Mouse (Mus musculus) testis, postnatal 10 days (tissue): ENCODE data around the gene Slc17a7.

Experiments used
- DNase-seq: peaks from one replicate; pipeline ENCODE4 v3.0.0; 2021; ENCODE audit warnings: low spot score

The Slc17a7 gene

GRCm38 (mm10) chr7:45175398-45175797, 11.6 kb downstream of the Slc17a7 start:
- DNase-seq = no peak

- no peak for DNase-seq
Observed at GRCm38 (mm10) chr7:45175929-45176328, 12.2 kb downstream of the Slc17a7 start.

- DNase-seq = no peak
Observed at GRCm38 (mm10) chr7:45176356-45176755, 12.6 kb downstream of the Slc17a7 start.

DNA sequence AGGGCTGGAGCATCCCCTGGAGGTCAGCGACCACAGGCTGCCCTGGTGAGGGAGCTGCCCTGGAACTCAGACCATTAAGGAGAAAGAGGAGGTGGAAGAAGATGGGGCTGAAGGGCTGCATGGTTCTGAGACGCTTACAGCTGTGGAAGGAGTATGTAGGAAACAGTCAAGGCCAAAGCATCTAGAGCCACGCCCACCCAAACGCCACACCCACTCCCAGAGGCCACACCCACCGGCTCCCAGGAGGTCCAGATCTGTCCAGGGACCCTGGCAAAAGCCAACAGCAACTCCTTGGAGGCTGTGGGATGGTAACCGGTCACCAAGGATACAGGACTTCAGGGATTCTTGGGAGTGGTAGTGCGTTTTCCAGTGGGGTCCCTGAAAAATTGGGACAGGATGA, 14.8 kb downstream of the Slc17a7 start:
- peak; percentile 63 for DNase-seq

DNA sequence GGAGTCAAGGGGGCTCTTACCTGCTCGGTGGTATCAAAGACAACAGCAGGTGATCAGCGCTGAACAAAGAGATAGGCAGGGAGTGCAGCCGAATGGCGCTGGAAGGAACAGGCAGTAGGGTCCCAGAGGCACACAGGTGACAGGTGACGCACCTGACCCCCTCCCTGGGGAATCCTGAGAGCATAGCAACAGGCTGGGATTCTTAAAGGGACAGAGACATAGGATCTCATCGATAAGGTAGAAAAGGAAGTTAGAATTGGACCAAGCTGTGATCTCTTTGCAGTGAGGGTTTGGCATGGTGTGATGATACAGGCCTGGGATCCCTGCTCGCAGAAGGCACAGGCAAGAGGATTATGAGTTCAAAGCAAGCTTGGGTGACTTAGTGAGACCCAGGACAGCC, 15.7 kb downstream of the Slc17a7 start, which contains the start of gene Gfy:
Gene Gfy, minus strand, starts transcription at position 101 of the 400 bp plus-strand sequence.
- DNase-seq = no peak

DNA sequence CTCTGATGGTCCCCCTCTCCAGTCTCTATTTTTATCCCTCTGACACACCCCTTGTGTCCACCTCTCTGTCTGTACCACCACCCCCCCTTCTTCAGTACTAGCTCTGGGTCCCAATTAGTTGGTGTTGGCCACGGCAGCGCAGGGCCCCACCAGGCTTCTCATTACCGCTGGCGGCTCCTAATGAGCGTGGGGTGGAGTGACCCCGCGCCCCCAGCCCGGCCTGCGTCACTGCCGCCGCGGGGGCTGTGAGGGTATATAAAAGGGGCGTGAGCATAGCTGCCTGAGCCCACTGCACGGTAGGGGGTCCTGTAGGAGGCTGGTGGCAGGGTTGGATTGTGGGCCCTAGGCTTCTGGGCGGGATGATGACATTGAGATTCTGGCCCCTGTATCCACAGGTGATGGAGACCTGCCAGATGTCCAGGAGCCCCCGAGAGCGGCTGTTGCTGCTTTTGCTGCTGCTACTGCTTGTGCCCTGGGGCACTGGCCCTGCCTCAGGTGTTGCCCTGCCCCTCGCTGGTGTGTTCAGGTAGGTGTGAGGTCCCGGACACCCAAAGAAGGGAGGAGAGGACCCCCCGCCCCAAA, 17.2 kb downstream of the Slc17a7 start, which contains the start of gene Pth2:
Gene Pth2, plus strand, starts transcription at position 100 of the 582 bp plus-strand sequence.
- DNase-seq = no peak

DNA sequence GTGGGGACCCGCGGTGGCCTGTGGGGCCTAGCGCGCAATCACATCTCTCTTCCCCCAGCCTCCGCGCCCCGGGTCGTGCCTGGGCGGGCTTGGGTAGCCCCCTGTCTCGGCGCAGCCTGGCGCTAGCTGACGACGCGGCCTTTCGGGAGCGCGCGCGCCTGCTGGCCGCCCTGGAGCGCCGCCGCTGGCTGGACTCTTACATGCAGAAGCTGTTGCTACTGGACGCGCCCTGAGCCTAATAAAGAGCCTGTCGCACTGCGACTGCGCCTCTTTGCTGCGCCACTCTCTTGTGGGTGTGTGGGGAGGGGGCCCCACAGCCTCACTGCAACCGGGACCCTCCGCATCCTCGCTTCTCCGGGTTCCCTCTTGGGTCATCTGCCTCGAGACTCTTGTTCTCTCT, 17.8 kb downstream of the Slc17a7 start:
- DNase-seq = peak; percentile 64

DNA sequence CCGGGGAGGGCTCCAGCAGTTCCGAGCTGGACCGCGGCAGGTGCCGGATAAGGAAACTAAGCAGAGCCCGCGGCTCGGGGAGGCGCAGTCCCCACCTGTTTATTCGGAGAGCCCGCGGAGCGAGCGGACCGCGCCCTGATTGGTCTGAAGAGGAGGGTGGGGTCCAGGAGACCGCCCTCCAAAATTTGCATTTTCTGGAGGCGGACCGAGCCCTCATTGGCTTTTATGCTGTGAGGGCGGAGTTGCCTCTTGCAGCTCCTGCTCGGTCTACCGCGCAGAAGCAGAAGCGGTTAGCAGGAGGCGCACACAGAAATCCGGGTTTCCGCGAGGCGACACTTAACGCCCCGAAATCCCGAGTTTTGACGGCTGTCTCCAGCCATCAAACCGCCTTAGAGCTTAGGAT, 18.5 kb downstream of the Slc17a7 start:
- DNase-seq = peak; percentile 83

DNA sequence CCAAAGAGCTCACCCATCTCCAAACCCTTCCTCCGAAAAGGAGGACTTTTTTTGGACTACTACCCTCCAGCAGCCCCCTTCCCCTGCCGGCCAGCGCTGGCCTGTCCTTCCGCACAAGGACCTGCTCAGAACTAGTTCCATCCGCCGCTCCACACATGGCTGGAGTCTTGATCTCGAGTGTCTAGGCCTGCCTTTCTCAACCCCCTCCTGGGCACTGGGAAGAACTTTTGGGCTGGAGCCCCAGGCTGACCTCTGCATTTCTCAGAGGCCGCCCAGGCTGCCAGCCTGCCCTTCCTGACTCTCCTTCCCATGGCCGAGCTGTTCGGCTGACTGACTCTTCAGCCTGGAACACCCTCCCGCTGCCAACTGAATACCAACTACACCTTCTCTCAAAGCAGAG, 18.9 kb downstream of the Slc17a7 start:
- no peak for DNase-seq

- DNase-seq = no peak
Observed at GRCm38 (mm10) chr7:45183672-45184071, 19.9 kb downstream of the Slc17a7 start.

DNA sequence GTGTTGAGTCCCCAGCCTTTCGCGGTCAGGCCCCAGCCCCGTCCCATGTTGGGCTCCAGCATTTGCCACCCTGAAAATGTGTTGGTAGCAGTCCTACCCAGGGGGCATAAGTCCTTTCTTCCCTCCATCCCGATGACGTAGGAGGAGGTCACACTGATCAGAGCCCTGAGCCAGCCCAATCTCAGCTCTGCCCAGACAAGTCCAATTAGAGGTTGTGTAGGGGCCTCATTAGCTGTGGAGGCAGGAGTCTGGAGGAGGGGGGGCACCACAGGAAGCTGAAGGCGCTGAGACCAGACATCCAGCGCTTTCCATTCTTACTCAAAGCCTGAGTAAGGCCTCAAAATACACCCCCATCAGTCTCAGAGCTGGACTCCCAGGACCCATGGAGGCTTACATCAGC, 22.2 kb downstream of the Slc17a7 start:
- DNase-seq = no peak

- DNase-seq = no peak
Observed at GRCm38 (mm10) chr7:45189600-45189999, 25.9 kb downstream of the Slc17a7 start.

DNA sequence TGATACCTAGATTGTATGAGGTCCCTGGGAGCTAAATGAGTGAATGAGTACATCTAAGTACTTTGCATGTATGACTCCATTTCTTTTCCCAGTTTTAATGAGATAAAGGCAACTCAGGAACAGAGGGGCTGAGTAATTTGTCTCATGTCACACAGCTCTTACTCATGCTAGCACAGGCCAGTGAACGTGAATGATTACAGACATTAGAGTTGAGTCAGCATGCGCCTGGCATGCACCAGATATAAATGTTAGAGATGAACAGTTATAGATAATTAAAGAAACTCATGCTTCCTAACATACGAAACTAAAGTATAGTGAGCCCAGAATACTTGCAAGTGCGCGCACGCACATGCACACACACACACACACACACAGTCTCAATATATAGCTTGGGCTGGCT, 26.4 kb downstream of the Slc17a7 start:
- DNase-seq = no peak

GRCm38 (mm10) chr7:45191161-45191560, 27.4 kb downstream of the Slc17a7 start:
- DNase-seq = no peak

- DNase-seq = no peak
Observed at GRCm38 (mm10) chr7:45191803-45192363, 28.1 kb downstream of the Slc17a7 start.

DNA sequence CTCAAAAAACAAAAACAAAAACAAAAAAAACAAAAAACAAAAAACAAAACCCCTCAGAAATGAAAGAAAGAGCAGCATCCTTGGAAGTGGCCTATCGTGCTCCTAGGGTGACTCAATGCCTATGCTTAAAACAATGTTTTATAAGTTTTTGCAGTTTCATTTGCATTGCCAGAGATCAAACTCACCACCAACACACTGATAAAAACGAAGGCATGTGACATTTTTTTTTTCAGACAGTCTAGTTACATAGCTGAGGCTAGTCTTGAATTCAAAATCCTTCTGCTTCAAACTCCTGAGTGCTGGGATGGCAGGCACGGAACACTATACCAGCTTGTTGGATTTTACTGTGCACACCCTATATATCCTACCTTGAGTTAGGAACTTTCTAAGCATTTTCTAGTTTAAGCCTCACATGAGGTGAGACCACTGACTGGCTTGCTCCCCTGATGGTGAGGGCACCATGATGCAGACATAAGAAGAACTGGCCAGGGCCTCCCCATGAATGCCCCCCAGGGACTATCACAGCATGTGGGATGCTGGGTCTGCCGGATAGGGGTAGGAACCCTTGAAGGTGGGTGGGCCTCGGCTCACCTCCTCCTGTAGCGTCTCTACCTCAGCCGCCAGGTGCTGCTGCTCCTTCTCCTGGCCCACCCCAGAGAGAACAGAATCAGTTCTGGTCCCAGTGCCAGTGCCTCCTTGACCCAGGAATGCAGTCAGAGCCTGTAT, 29.0 kb downstream of the Slc17a7 start:
- DNase-seq = no peak

DNA sequence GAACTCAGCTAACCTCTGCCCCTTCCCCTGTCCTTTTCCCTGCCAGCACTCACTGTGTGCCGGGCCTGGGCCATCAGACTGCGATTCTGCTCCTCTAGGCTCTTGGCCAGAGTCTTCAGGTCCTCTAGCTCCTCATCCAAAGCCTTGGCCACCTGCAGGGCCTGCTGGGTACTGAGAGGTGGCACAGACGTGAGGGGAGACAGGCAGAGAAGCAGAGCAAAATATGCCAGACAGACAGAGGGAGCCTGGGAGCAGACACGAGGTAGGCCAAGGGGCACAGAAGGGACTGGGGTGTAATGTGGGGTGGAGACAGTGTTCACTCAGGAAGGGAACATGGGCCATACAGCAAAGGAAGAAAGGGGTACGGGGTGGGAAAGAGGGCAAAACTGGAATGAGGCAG, 29.7 kb downstream of the Slc17a7 start:
- DNase-seq = no peak

GRCm38 (mm10) chr7:45193871-45194785, 30.4 kb downstream of the Slc17a7 start:
- no peak for DNase-seq

DNA sequence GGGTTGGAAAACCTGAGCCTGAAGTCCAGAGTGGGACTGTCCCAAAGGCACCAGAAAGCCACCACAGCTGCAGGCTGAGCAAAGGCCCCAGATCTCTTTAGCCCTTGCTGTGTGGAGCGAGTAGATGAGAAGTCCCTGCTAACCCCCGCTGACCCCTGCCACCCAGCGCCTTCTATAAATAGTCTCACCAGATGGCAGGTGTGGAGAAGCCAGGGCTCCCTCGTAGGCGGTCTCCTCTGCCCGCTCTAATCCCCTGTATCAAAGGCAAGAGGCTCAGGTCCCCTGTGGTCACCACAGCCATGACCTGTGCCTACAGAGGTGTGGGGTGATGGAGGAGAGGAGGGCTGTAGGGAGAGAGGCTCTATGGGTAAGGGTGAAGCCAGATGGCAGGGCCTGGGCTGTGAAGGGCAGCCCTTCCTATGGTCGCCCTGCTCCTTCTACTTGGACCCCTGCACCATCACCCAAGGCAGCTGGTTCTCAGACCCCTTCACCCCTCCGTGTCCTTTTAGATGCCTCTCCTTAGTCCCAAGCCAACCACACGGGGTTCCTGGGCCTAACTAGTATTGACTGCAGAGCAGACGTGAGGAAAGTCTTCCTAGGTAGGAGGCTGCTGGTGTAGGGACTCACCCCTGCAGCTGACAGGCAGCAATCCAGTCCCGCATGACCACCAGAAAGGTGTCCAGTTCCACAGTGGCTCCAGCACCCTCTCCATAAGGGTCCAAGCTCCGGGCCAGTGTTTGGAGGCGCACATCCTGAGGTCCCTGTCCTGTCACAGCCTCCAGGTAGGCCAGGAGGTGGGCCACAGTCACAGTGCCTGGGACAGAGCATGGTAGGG, 31.8 kb downstream of the Slc17a7 start:
- DNase-seq = no peak

GRCm38 (mm10) chr7:45196176-45196535, 32.4 kb downstream of the Slc17a7 start:
- DNase-seq = no peak

DNA sequence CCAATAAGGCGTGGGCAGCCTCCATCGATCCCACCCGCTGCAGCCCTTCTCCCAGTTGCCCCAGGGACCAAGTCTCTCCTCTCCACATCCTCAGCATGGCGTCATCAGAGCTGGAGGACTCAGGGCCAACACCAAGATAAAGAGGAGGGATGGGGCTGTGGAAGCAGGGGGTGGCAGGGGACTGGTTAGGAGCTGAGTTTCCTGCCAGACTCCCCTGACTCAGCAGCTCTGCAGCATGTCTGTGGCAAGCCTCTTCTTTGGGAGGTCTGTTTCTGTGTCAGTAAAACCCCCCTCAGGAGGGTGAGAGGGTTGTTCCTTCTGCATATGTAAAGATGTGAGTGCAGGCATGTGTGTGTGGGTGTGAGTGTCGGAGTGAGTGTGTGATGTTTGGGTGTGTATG, 33.2 kb downstream of the Slc17a7 start:
- DNase-seq = no peak

DNA sequence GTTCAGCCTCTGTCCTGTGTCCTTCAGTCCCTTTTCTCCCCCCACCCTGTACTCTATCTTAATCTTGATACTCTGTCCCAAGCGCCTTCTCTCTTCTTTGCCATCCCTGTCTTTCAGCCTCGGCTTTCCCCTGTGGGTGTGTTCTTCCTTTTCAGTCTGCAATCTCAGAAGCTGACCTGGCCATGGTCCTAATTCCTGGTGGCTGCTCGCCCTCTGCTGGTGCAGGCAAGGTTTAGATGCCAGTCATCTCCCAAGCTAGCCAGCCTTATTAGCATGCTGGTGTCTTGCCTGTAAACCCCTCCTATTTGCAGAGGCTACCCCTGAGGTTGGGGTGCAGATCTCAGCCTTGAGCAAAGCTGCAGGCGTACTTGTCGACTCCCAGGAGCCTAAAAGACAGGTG, 34.7 kb downstream of the Slc17a7 start:
- DNase-seq = peak; percentile 81
